Mouse (Mus musculus) neutrophil, adult 5-6 weeks (primary cell): ENCODE data around the gene Twist2. TPM values are rescaled to one million over a fixed set of nuclear protein-coding genes. Genes with fewer than 3 reads are reported as not detected.

ENCODE experiments used
- ATAC-seq: fragments of 151-379, 151-347 bp; 2 replicates; pipeline ENCODE4 v1.8.0; 2017; ENCODE audit warnings: mild to moderate bottlenecking, moderate TSS enrichment; ENCODE audit not compliant: insufficient number of reproducible peaks, poor library complexity, low FRiP score, severe bottlenecking; ENCODE audit errors: extremely low read depth
- total RNA-seq: library from RNA; stranded (forward); fragments of 200-1000 nt; gene quantifications from 2 replicates; pipeline ENCODE4 v1.2.3, GENCODE M21; 2017

Twist2 gene
- total RNA-seq, 1 experiment from 2014 or later, result not detected

DNA sequence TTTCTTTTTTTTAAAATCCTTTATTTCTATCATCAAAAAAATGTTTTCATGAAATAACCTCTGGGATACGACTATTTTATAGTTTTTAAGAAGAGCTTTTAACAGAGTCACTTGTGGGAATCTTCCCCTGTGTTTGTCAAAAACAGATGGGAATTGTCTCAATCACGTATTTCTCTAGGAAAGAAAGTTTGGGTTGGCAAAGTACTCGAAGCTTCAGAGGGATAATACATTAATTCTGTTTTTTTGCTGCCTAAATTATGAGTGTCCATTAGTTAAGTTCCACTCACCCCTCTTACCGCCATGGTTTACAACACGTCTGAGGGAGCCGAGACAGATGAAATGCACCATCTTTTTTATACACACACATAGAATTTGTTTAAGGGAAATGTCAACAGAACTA lies 2.2 kb downstream of the Twist2 start:
- ATAC-seq, result no peak

- ATAC-seq, result no peak
These were observed 14.8 kb downstream of the Twist2 start for GRCm38 (mm10) chr1:91816067-91816466.

DNA sequence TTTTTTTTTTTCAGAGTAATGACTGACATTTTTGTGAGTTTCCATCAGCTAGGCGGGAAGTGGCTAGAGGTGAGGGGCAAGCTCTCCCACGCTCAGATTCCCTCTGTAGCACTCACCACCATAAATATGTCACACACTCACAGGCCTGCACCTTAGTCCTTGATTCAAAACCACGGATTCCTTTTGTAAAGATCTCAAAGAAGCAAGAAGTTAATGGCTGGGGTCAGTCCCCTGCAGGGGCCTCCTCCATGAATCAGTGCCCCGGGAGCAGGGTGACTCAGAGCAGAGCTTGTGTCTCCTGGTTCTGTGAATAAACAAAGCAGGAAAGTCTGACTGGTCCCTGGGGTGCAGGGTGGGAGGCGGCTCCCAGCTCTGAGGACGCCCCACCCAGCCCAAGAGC lies 15.3 kb downstream of the Twist2 start:
- no peak for ATAC-seq

DNA sequence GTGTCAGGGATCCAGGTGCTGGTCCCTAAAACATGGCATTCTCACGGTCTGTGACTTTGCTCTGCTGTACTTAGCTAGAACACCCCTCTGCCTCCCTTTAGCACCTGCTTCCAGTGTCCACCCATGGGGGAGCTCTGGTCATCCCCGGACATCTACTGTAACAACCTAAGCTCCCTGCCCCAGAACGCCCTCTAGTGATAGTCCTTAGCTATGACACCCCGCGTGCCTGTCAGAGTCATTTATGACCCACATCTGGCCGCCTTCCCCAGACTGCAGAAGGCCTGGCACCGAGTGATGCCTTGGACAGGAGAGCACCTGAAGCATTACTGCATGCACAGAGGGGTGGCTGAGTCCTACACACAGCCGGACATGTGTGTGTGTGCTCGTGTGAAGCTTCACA lies 18.0 kb downstream of the Twist2 start:
- no peak for ATAC-seq

DNA sequence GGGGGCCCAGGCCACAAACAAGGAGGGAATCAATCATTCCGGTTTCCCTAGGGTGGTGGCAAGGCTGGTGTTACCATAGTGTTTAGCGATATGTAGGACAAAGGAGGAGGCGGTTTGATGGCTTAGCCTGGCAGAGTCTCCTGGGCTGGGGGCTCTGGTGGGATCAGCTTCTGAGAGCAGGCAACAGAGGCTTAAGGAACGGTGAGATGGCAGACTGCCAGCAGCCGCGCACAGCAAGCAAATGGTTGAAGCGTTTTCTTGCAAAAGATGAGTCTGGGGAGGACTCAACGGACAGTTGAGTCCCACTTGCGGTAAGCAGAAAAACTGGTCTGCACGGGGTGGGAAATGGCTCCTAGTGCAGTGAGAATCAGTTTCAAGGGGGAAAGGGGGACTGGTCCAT lies 19.3 kb downstream of the Twist2 start:
- no peak for ATAC-seq

- ATAC-seq, result no peak
These were observed 21.1 kb downstream of the Twist2 start for GRCm38 (mm10) chr1:91822316-91822824.

GRCm38 (mm10) chr1:91823530-91823929 lies 22.3 kb downstream of the Twist2 start:
- no peak for ATAC-seq

DNA sequence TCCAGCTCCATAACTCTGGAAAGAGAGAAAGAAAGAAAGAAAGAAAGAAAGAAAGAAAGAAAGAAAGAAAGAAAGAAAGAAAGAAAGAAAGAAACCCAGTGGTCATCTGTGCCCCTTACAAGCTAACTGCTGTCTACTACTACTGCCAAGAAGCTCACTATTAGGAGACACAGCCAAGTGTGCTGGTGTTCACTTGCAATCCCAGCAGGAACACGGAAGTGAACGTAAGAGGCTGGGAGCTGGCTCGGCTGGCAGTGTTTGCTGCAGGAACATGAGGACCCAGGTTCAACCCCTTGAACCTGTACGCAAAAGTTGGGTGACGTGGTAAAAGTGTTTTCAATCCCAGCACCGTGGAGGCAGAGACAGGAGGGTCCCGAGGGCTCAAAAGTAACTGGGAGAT lies 22.7 kb downstream of the Twist2 start:
- ATAC-seq, result no peak

DNA sequence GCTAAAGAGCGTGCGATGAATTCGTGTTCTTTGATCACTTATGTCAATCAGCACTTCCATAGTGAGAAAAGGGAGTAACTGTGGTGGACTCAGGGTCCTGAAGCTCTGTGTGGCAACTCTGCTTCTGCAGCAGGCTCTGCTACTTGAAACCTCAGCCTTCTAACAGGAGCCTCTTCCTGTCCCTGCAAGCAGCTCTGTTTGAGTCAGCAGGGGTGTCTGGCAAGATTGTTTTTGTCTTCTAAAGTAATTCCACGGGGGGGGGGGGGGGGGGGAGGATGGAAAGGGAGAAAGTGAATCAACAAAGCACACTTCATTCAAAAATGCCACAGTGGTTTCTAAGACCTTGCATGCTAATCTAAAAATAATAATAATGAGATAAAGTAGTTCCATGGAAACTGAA lies 24.0 kb downstream of the Twist2 start:
- ATAC-seq, result no peak

DNA sequence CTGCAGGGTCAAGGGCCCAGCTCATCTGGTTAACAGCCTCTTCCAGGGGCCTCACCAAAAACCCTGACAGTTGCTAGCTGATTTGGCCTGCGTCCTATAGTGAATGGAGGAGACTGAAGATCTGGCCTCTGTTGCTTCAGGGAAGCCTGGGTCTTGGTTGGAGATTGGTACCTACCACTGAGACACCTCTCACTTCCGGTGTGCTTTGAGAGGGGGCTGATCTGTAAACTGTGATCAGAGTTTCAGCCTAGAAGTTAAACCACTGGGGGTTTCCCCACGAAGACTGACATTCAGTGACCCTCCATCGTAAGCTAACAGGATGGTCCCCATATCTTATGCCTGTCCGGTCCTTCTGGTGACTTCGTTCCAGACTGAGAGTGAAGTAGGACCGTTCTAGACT lies 30.7 kb downstream of the Twist2 start:
- ATAC-seq, result no peak

DNA sequence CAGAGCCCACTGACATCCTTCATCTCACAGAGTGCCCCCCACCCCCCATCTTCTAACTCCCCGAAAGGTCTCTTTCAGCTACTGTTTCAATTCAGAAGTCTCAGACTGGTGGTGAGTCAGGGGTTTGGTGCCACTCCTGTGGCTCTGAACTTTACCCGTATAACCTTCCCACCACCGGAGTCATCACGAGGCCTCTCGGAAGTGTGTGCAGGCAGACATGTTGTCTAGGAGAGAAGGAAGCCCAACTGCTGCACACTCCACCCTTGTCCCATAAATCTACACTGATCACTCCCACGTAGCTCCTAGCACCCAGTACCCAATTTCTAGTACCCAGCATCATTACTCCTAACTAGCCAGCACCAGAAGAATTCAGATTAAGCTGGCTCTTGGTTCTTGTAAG lies 38.3 kb downstream of the Twist2 start:
- ATAC-seq, result no peak

GRCm38 (mm10) chr1:91839979-91840378 lies 38.7 kb downstream of the Twist2 start:
- ATAC-seq, result no peak

- no peak for ATAC-seq
These were observed 43.0 kb downstream of the Twist2 start for GRCm38 (mm10) chr1:91844236-91844635.

- no peak for ATAC-seq
These were observed 43.6 kb downstream of the Twist2 start for GRCm38 (mm10) chr1:91844681-91845379.

DNA sequence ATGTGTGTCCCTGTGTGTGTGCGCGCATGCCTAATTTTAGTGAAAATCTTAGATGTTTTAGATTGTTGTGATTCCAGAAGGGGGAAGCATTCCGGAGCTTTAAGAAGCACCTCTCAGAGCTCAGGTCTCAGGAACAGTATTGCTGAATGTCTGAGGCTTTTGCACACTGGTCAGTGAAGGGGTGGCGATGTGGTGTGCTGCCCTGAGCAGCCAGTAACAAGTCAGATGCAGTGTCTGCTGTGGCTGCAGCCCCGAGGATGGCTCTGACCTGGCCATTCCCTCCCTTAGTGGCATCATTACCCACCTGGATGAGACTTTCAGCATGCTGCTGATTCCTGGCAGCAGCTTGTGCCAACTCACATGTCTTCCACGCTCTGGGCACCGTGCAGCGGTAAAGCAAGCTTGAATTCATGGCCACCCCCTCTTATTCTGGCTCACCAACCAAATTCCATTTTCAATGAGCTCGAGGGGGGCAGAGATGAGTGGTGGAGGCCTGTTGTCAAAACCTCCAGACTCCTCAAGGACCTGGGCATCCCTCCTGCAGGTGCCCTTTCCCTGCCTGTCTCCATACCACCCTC lies 44.2 kb downstream of the Twist2 start:
- no peak for ATAC-seq

DNA sequence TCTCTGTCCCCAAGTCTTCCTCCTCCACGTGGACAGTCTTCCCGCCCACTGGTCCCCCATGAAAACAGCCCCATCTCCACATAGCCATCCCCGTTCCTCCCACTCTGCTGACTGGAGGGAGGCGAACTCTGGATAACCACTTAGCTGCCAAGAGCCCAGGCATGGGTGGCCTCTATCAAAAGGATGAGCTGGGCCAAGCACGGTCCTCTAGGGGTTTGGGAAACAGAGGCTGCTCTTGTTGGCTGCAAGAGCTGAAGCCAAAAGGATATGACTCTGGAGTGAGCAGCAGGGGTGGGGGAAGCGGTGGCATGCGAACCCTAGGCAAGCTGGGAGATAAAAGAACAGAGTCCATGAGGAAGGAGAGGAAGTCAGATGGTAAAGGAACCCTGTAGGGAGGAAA lies 50.0 kb downstream of the Twist2 start:
- no peak for ATAC-seq

GRCm38 (mm10) chr1:91856771-91857664 lies 55.8 kb downstream of the Twist2 start:
- no peak for ATAC-seq

- no peak for ATAC-seq
These were observed 57.0 kb downstream of the Twist2 start for GRCm38 (mm10) chr1:91858101-91858790.

DNA sequence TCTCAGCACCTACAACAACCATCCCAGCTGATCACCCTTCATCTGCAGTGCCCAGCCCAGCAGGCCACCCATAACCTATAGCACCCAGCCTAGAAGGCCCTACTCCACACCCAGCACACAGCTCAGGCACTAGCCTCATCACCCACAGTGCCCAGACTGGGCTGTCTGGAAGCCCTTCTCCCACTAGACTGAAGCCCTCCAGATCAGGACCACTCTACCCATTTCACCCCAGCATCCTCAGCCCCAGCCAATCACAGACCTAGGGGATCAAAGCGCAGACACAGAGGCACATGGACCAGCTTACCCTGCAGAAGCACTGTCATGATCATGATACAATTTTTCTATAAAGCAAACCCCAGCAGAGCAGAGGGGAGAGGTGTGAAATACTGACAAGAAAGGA lies 57.6 kb downstream of the Twist2 start:
- ATAC-seq, result no peak
